Mouse (Mus musculus) neural tube, embryonic 11.5 days (tissue): ENCODE data around the gene Ear14. TPM values are rescaled to one million over a fixed set of nuclear protein-coding genes. Genes with fewer than 3 reads are reported as not detected.
"Not testable (repeated sequence)": the region's sequence is repeated elsewhere in the genome, so short reads cannot be mapped to it uniquely, and the experiment has no call there.

Experiments
- ATAC-seq: fragments of 200-750 bp; cut with Nextera tagmentation; 2 replicates; pipeline ENCODE4 v1.8.0; 2017; ENCODE audit warnings: moderate number of reproducible peaks, mild to moderate bottlenecking, moderate TSS enrichment, moderate library complexity; ENCODE audit not compliant: insufficient read depth, low FRiP score, low TSS enrichment
- DNase-seq: peaks from one replicate; pipeline ENCODE4 v3.0.0-alpha.2; 2015; ENCODE audit warnings: low spot score
- H3K27ac ChIP-seq: fragments of 300-500 bp; sonication (generic); 2 replicates; pipeline ENCODE4 v1.5.1; 2014; ENCODE audit warnings: low read depth, mild to moderate bottlenecking, low read length
- H3K27me3 ChIP-seq: fragments of 300-500 bp; sonication (generic); 2 replicates; pipeline ENCODE4 v1.6.1; 2014; ENCODE audit warnings: mild to moderate bottlenecking, low read length, mixed read lengths; ENCODE audit not compliant: control insufficient read depth, insufficient read depth
- H3K36me3 ChIP-seq: fragments of 300-500 bp; sonication (generic); 2 replicates; pipeline ENCODE4 v1.6.1; 2014; ENCODE audit warnings: mild to moderate bottlenecking, low read length, moderate library complexity, mixed read lengths; ENCODE audit not compliant: control insufficient read depth, insufficient read depth
- H3K4me1 ChIP-seq: fragments of 300-500 bp; sonication (generic); 2 replicates; pipeline ENCODE4 v1.6.1; 2014; ENCODE audit warnings: low read length, mixed read lengths; ENCODE audit not compliant: control insufficient read depth, insufficient read depth
- H3K4me2 ChIP-seq: fragments of 300-500 bp; sonication (generic); 2 replicates; pipeline ENCODE4 v1.6.1; 2014; ENCODE audit warnings: low read depth, mild to moderate bottlenecking, moderate library complexity
- H3K4me3 ChIP-seq: fragments of 300-500 bp; sonication (generic); 2 replicates; pipeline ENCODE4 v1.5.1; 2014; ENCODE audit warnings: low read depth, low read length
- H3K9ac ChIP-seq: fragments of 300-500 bp; sonication (generic); 2 replicates; pipeline ENCODE4 v1.6.1; 2014; ENCODE audit warnings: mild to moderate bottlenecking, low read length
- H3K9me3 ChIP-seq: fragments of 300-500 bp; sonication (generic); 2 replicates; pipeline ENCODE4 v1.6.1; 2016; ENCODE audit warnings: low read length; ENCODE audit not compliant: control insufficient read depth
- WGBS: fragments of 180-500 bp; shearing (Covaris S2); extraction: QIAGEN DNeasy Blood & Tissue Kit; methylation state at CpG from one replicate; pipeline ENCODE4 v1.1.7; 2014; 5-methylcytosine and 5-hydroxymethylcytosine counted together
- polyA plus RNA-seq: library from polyadenylated mRNA; unstranded; fragments of >200 nt; fragmentation: Nextera tagmentation; extraction: Ambion mirVana; gene quantifications from 2 replicates; pipeline ENCODE4 v1.2.1, GENCODE M21; 2014

Ear14 gene
- polyA plus RNA-seq, 1 experiment from 2014 or later: not detected

- H3K27ac ChIP-seq, DNase-seq, ATAC-seq, H3K27me3 ChIP-seq, H3K36me3 ChIP-seq, H3K4me1 ChIP-seq, H3K4me3 ChIP-seq, H3K9me3 ChIP-seq, H3K4me2 ChIP-seq, H3K9ac ChIP-seq: not testable (repeated sequence)
- WGBS: 58% methylated on average over 4 of the region's 4 CpGs
These were observed 30.2 kb upstream of the Ear14 start for GRCm38 (mm10) chr14:51172947-51173346.

GRCm38 (mm10) chr14:51173843-51174242 lies 29.3 kb upstream of the Ear14 start:
- Histone ChIP-seq H3K9ac (no peak overlapping the region), H3K9me3 (no peaks in the 10 kb centered on the region), H3K4me3 (no peak overlapping the region), H3K27ac (no peak overlapping the region), H3K4me2 (no peak overlapping the region), H3K27me3 (no peaks in the 10 kb centered on the region), H3K36me3 (no peaks in the 10 kb centered on the region), H3K4me1 (no peaks in the 10 kb centered on the region)
- WGBS: 67% methylated on average over 4 of the region's 4 CpGs
- ATAC-seq (no peak), DNase-seq (no peak)

GRCm38 (mm10) chr14:51181051-51181450 lies 22.1 kb upstream of the Ear14 start:
- 83% methylated on average over 2 of the region's 2 CpGs for WGBS
- not testable (repeated sequence) for H3K27me3 ChIP-seq

GRCm38 (mm10) chr14:51195681-51196080 lies 7.5 kb upstream of the Ear14 start:
- DNase-seq: no peak

More at GRCm38 (mm10) chr14:51181051-51181450, 22.1 kb upstream of the Ear14 start:
- H3K9me3 ChIP-seq, H3K4me3 ChIP-seq, ATAC-seq, H3K4me2 ChIP-seq, H3K27ac ChIP-seq, H3K36me3 ChIP-seq, DNase-seq, H3K4me1 ChIP-seq, H3K9ac ChIP-seq: not testable (repeated sequence)

GRCm38 (mm10) chr14:51199098-51200023 lies 3.8 kb upstream of the Ear14 start, which contains the start of gene Ang2:
TSS of gene Ang2 (minus strand) at chr14:51199148.
- 86% methylated on average over 5 of the region's 5 CpGs for WGBS
- Histone ChIP-seq H3K27me3 (no peaks in the 10 kb centered on the region), H3K9ac (no peak within 1 kb of the TSS), H3K9me3 (no peaks in the 10 kb centered on the region), H3K27ac (no peak within 1 kb of the TSS), H3K4me2 (no peak within 1 kb of the TSS), H3K4me3 (no peak within 1 kb of the TSS), H3K36me3 (no peaks in the 10 kb centered on the region), H3K4me1 (no peaks in the 10 kb centered on the region)
- ATAC-seq (no peak), DNase-seq (no peak)

More at GRCm38 (mm10) chr14:51195681-51196080, 7.5 kb upstream of the Ear14 start:
- Histone ChIP-seq H3K9ac (no peak overlapping the region), H3K36me3 (no peaks in the 10 kb centered on the region), H3K4me1 (no peaks in the 10 kb centered on the region), H3K4me3 (no peak overlapping the region), H3K27me3 (no peaks in the 10 kb centered on the region), H3K4me2 (no peak overlapping the region), H3K9me3 (no peaks in the 10 kb centered on the region), H3K27ac (no peak overlapping the region)
- no peak for ATAC-seq
- WGBS: 88% methylated on average over 4 of the region's 4 CpGs

- ATAC-seq (no peak), DNase-seq (no peak)
- no peaks in the 10 kb centered on the region for H3K9me3 ChIP-seq
- H3K36me3 ChIP-seq: no peaks in the 10 kb centered on the region
- H3K9ac ChIP-seq: no peak overlapping the region
- H3K4me3 ChIP-seq: no peak overlapping the region
- no peak overlapping the region for H3K4me2 ChIP-seq
- 98% methylated on average over 2 of the region's 2 CpGs for WGBS
- H3K27me3 ChIP-seq: no peaks in the 10 kb centered on the region
- no peaks in the 10 kb centered on the region for H3K4me1 ChIP-seq
- H3K27ac ChIP-seq: no peak overlapping the region
These were observed 3.1 kb upstream of the Ear14 start for GRCm38 (mm10) chr14:51200054-51200453.

- ATAC-seq: no peak
- Histone ChIP-seq H3K27me3 (no peaks in the 10 kb centered on the region), H3K27ac (no peak overlapping the region), H3K9me3 (no peaks in the 10 kb centered on the region), H3K4me3 (no peak overlapping the region), H3K4me2 (no peak overlapping the region), H3K9ac (no peak overlapping the region), H3K4me1 (no peaks in the 10 kb centered on the region), H3K36me3 (no peaks in the 10 kb centered on the region)
- 94% methylated on average over 2 of the region's 2 CpGs for WGBS
- no peak for DNase-seq
These were observed 2.7 kb upstream of the Ear14 start for GRCm38 (mm10) chr14:51200466-51200865.

- H3K27ac ChIP-seq, H3K4me2 ChIP-seq, H3K27me3 ChIP-seq, H3K4me1 ChIP-seq, H3K36me3 ChIP-seq, H3K9me3 ChIP-seq, DNase-seq, ATAC-seq, H3K4me3 ChIP-seq, H3K9ac ChIP-seq: not testable (repeated sequence)
- 97% methylated on average over 3 of the region's 3 CpGs for WGBS
These were observed 16.9 kb downstream of the Ear14 start for GRCm38 (mm10) chr14:51220075-51220474.

GRCm38 (mm10) chr14:51229657-51230056 lies 26.5 kb downstream of the Ear14 start:
- ATAC-seq, DNase-seq, H3K4me3 ChIP-seq, H3K27me3 ChIP-seq, H3K4me1 ChIP-seq, H3K27ac ChIP-seq, H3K36me3 ChIP-seq, H3K9ac ChIP-seq, H3K4me2 ChIP-seq, H3K9me3 ChIP-seq: not testable (repeated sequence)
- WGBS: 70% methylated on average over 4 of the region's 4 CpGs
